Mouse (Mus musculus) right cerebral cortex, postnatal 14 days (tissue): ENCODE measurements at regions not wholly inside any gene's neighbourhood (a gene's known extent, or its start where the extent isn't known, plus 50 kb on each side); places are given as distances from the start of the nearest gene placed in this dataset.
"Not testable (repeated sequence)": the region's sequence is repeated elsewhere in the genome, so short reads cannot be mapped to it uniquely, and the experiment has no call there.

Source experiments
- DNase-seq: peaks from one replicate; pipeline ENCODE4 v3.0.0; 2022

GRCm38 (mm10) chr2:78416574-78417109 lies 451.3 kb upstream of the Ube2e3 start:
- DNase-seq: no peak

- DNase-seq: no peak
Observed at GRCm38 (mm10) chr2:78412985-78413384, 454.9 kb upstream of the Ube2e3 start.

- no peak for DNase-seq
Observed at GRCm38 (mm10) chr2:78403890-78404289, 457.7 kb upstream of the Cwc22 start.

GRCm38 (mm10) chr2:78399236-78399635 lies 453.1 kb upstream of the Cwc22 start:
- DNase-seq: no peak

DNA sequence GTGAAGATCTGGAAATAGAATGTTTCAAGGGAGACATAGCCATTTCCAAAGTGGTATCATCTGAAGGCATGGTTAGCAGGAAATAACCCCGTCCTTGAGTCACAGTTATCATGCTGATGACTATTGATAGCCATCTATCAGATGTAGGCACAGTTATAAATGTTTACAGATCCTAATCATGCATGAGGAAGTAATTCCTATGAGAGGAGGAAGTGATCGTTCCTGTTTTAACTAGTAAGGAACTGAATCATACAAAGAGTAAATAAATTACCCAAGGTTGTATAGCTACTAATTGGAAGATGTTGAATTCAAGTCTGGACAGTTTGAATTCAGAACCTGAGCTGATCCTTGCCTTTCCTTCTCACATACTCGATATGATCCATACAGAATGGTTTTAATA lies 450.7 kb upstream of the Cwc22 start:
- DNase-seq: no peak

DNA sequence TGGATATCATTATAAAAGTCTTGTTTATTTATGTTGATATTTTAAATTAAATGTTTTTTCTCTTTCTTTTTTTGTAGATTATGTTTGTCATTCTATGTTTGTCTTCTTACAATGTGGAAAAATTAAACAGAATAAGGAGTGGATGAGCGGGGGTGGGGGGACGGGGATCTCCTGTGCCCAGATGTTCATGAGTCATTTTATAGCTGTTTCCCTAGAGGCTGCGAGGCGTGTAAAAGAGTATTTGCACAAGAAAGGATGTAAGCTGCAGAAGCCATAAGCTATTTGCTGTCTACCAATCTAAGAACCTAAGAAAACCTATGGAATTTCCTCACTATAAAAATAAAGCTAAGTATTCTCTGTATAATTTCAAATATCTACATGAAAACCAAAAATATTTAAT lies 446.9 kb upstream of the Cwc22 start:
- no peak for DNase-seq

DNA sequence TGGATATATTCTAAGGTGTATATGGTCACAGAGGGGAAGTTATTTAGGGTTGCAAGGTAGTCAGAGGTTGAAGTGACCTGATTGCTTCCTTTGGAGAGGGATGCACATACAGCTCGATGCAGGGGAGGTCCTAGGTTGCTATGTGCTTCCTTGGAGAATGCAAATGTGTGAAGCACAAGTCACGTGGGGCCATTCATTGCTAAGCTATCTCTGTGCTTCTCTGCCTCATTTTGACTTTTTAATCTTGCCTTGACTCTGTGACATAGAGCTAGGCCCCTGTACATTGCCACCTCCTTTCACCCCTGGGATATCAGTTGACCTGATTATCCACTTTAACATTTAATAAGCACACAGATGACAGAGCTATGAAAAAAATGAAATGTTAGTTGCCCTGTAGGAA lies 446.2 kb upstream of the Cwc22 start:
- DNase-seq: no peak

DNA sequence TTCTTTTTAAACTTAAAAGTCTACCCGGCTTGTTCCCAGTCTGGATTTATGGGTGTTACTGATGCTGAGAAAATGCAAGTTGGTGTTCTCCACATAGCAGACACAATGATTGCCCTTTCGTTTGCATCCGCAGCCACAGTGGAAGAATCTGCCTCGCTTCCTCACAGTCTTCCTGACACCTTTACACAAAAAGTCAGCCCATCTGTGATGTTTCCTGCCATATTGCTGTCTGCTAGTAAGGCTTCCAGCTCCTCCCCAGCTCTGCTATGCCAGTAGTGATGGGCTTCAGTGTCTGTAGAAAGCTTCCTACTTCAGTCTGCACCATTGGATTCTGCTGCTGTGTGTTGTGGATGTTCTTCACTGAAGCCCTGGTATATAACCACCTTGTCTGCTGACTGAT lies 441.8 kb upstream of the Cwc22 start:
- peak; percentile 15 for DNase-seq

GRCm38 (mm10) chr2:78381234-78381633 lies 435.1 kb upstream of the Cwc22 start:
- DNase-seq: no peak

- no peak for DNase-seq
Observed at GRCm38 (mm10) chr2:78331736-78332475, 385.7 kb upstream of the Cwc22 start.

- no peak for DNase-seq
Observed at GRCm38 (mm10) chr2:78326091-78326490, 379.9 kb upstream of the Cwc22 start.

GRCm38 (mm10) chr2:78322216-78322965 lies 376.2 kb upstream of the Cwc22 start:
- no peak for DNase-seq

DNA sequence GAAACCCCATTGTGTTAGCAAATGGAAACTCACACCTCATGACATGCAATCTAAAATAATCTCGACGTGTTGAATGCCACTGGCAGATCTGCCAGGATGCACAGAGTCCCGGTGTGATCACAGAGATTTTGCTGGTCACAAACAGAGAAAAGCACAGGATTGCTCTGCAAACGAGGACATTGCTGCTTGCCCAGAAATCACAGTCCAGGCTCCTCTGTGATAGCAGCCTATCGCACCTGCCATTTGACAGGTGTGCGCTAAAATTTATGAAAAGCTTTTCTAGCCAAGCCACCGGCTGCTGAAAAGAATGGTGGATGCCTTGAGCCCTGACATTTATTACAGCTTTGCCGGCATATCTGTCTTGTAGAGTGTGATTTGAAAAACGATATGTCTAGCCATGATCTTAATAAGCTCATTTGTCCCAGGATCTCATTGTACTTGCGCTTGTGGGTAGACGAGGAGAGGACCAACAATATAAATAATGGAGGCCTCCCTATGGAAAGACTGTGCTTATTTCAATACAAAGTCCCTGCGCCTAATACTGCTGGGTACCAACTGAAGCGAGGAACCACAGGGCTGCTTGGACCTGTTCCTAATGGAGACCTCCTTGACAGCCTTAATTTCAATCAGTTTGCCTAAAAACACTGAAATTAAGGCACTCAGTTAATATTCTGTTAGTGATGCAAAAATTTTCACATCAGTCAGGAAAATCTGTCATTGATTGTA lies 365.8 kb upstream of the Cwc22 start:
- no peak for DNase-seq

- no peak for DNase-seq
Observed at GRCm38 (mm10) chr2:78309361-78309760, 363.2 kb upstream of the Cwc22 start.

DNA sequence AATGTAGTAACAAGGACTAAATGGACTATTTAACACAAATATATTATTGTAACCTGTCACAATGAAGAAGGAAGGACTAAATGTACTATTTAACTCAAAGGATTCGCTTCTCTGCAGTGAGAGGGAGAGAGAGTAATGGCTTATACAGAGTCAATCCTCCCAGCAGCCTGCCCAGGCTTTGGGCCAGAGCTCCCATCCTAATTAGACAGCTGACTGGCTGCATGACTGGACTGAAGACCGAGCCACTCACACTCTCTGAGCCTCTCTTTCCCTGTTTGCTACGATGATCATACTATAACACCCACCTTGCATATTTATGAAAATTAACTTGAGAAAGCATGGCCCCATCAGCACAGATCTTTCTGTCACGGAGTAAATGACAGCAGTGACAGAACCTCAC lies 360.7 kb upstream of the Cwc22 start:
- no peak for DNase-seq

- DNase-seq: no peak
Observed at GRCm38 (mm10) chr2:78291665-78292064, 345.5 kb upstream of the Cwc22 start.

DNA sequence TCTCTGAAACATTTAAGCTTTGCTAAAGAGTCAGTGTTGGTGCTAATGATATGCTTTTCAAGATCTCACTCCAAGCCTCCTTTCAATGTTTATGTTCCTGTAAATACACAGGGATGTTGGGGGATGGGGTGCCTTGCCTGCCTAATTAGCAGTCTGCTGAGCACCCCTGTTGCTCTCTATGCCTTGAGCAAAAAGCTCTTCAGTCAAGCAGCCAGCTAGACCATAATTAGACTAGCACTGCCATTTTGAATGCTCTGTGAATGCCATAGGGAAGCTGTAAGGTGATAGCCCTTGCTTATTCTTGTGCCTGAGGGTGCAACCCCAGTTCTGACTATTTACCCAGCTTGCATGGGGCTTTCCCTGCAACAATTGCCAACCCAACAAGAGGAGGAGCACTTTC lies 338.6 kb upstream of the Cwc22 start:
- DNase-seq: no peak

DNA sequence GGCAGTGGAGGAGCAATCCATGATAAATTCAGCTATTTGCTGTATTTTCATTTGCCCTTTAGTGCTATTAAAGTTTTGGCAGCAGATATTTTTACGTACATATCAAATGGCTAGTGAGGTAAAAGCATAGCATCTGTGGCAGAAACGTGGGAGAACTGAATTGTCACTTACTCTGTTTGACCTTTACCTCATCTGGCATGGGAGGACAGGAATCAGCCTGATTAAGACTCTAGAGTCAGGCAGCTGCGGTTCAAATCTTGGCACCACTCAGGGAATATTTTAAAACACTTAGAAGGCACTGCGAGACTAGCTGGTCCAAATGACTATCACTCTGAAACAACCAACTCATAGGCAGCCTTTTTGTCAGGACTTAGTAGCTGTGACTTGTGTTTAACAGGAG lies 337.4 kb upstream of the Cwc22 start:
- DNase-seq: no peak

DNA sequence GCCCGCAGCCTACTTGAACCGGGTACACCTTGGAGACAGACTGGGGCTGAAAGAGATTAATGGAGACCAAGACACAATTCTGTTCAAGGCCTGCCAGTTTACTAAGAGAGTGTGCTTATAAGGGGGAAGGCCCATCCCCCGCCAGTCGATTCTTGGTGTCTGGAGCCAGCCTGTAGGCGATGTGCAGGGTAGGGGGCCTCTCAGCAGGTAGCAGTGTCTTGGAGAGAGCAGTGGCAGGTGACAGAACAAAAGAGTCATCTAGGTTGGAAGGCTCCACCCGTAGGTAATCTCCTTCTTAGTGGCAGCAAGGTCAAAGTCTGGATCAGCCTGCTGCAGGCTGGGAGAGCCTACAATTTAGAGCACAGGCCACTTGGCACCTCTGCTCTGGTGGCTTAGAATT lies 335.7 kb upstream of the Cwc22 start:
- DNase-seq: not testable (repeated sequence)

GRCm38 (mm10) chr2:78280219-78280915 lies 334.2 kb upstream of the Cwc22 start:
- DNase-seq: no peak

- no peak for DNase-seq
Observed at GRCm38 (mm10) chr2:78279382-78280056, 333.3 kb upstream of the Cwc22 start.

DNA sequence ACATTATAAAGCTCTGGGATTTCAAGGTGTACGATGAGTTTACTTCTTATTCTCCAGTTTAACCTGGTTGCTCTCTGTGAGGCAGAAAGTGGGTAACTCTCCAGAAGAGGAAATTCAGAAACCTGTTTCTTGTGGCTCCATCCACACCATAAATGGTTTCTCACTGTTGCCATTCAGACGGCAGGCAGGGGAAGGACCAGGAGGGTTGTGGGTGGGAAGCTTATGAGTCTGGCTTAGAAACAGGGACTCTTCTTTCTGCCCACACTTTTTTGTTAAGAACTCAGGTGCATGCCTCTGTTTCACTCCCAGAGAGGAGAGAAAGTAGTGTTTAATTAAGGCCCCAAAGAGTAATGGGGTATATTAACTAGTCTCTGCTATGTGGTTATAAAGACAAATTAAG lies 332.5 kb upstream of the Cwc22 start:
- no peak for DNase-seq
